Mouse (Mus musculus) heart, embryonic 14.5 days (tissue): Measurements from ENCODE around the gene Asz1. TPM values are rescaled to one million over a fixed set of nuclear protein-coding genes. Genes with fewer than 3 reads are reported as not detected.
A peak's percentile ranks its signal among the peaks of the same experiment; 100 is the strongest.

Experiments
- ATAC-seq: fragments of 200-750 bp; cut with Nextera tagmentation; 2 replicates; pipeline ENCODE4 v1.8.0; 2017; ENCODE audit warnings: low read depth, moderate TSS enrichment; ENCODE audit not compliant: insufficient number of reproducible peaks, insufficient read depth, low FRiP score
- H3K27ac ChIP-seq, 2 experiments: fragments of 200-500 bp in 1 of 2; fragments of 300-500 bp in 1 of 2; sonication (generic) in 1 of 2; replicated peaks in 1 of 2; 2 replicates each; pipeline ENCODE4 v1.5.1; 2012 to 2014; ENCODE audit warnings: low read depth in 2 of 2, low read length in 2 of 2, control low read depth in 1 of 2, mild to moderate bottlenecking in 1 of 2, mixed read lengths in 1 of 2; ENCODE audit not compliant: control insufficient read depth in 1 of 2, insufficient read depth in 1 of 2
- H3K27me3 ChIP-seq: fragments of 300-500 bp; sonication (generic); 2 replicates; pipeline ENCODE4 v1.6.1; 2014; ENCODE audit warnings: mild to moderate bottlenecking, low read length, control low read depth; ENCODE audit not compliant: control insufficient read depth, insufficient read depth
- H3K36me3 ChIP-seq: fragments of 300-500 bp; sonication (generic); 2 replicates; pipeline ENCODE4 v1.6.1; 2014; ENCODE audit warnings: mild to moderate bottlenecking, control low read depth, low read length, mixed read lengths; ENCODE audit not compliant: control insufficient read depth, insufficient read depth
- H3K4me1 ChIP-seq, 2 experiments: fragments of 200-500 bp in 1 of 2; fragments of 300-500 bp in 1 of 2; sonication (generic) in 1 of 2; 2 replicates each; pipeline ENCODE4 v1.6.1; 2012 to 2014; ENCODE audit warnings: low read length in 2 of 2, control low read depth in 1 of 2, mixed read lengths in 1 of 2; ENCODE audit not compliant: control insufficient read depth in 2 of 2, insufficient read depth in 2 of 2
- H3K4me2 ChIP-seq: fragments of 300-500 bp; sonication (generic); 2 replicates; pipeline ENCODE4 v1.6.1; 2014; ENCODE audit warnings: mild to moderate bottlenecking, low read length
- H3K4me3 ChIP-seq, 2 experiments: fragments of 200-500 bp in 1 of 2; fragments of 300-500 bp in 1 of 2; sonication (generic) in 1 of 2; 2 replicates each; pipeline ENCODE4 v1.5.1; 2012 to 2014; ENCODE audit warnings: low read length in 2 of 2, mild to moderate bottlenecking in 2 of 2, control low read depth in 1 of 2, low read depth in 1 of 2, moderate library complexity in 1 of 2; ENCODE audit not compliant: control insufficient read depth in 1 of 2, insufficient read depth in 1 of 2
- H3K9ac ChIP-seq: fragments of 300-500 bp; sonication (generic); 2 replicates; pipeline ENCODE4 v1.6.1; 2014; ENCODE audit warnings: mild to moderate bottlenecking, low read length
- H3K9me3 ChIP-seq: fragments of 300-500 bp; sonication (generic); 2 replicates; pipeline ENCODE4 v1.6.1; 2016; ENCODE audit warnings: low read length, control low read depth; ENCODE audit not compliant: control insufficient read depth
- WGBS: fragments of 180-500 bp; shearing (Covaris S2); extraction: QIAGEN DNeasy Blood & Tissue Kit; methylation state at CpG from one replicate; pipeline ENCODE4 v1.1.7; 2014; 5-methylcytosine and 5-hydroxymethylcytosine counted together
- polyA plus RNA-seq: library from polyadenylated mRNA; unstranded; fragments of >200 nt; fragmentation: Nextera tagmentation; extraction: Ambion mirVana; gene quantifications from 2 replicates; pipeline ENCODE4 v1.2.1, GENCODE M21; 2014

Gene Asz1
- polyA plus RNA-seq, 1 experiment from 2014 or later = not detected

DNA sequence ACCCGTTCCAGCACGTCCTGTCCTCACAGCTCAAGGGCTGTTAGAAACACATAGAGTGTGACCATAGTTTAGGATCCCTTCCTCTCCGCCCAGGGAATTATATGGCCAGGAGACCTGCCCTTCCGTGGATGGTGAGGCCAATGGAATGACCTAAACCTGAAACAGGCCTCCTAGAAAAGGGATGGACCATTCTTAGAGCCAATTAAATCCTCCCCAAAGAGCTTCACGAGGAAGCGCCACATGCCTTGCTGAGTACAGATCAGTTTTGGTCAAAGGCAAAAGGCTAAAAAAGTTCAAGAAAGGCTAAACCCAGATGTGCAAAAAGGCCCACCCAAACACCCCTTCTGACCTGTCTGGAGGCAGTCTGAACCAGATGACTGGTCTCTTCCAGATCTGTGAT, 76.6 kb downstream of the Asz1 start:
- Histone ChIP-seq H3K9me3 (no peaks in the 10 kb centered on the region), H3K4me3 (peak overlapping the region; percentile 54 to 56), H3K36me3 (no peaks in the 10 kb centered on the region), H3K9ac (peak overlapping the region; percentile 54), H3K4me2 (peak overlapping the region; percentile 96), H3K27ac (no peak overlapping the region), H3K4me1 (peaks cover 9 to 12% of the 10 kb centered on the region in 2 experiments; a peak in 3 of 4 replicates), H3K27me3 (peaks cover 24% of the 10 kb centered on the region; the same call in 1 of the 2 replicates)
- WGBS = 33% methylated on average over 6 of the region's 6 CpGs
- no peak for ATAC-seq

DNA sequence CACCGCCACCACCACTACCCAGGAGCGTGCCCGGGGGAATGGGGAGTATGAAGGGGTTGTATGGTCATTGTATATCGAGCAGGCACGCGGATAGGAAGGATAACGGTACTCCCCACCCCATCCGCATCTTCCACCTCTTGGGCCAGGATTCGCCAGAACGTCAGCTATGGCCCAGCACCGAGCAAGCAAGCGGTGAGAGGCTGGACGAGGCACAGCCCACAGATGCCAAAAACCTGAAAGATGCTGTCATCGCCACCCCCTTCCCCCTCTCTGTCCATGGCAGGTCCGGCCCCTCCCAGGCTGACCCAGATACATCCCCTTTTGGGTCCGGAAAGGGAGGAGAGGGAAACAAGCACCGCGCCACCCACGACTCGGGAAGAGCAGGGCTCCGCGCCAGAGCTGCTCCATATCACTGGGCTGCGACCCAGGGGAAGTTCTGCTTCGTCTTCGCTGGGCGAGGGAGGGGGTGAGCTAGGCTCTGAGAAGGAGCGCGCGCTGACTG, 77.3 kb downstream of the Asz1 start:
- Histone ChIP-seq H3K4me3 (peak overlapping the region; percentile 54 to 56), H3K27ac (no peak overlapping the region), H3K9me3 (no peaks in the 10 kb centered on the region), H3K4me2 (peak overlapping the region; percentile 96), H3K9ac (peak overlapping the region; percentile 54), H3K27me3 (peaks cover 24% of the 10 kb centered on the region; the same call in 1 of the 2 replicates), H3K4me1 (peaks cover 9 to 12% of the 10 kb centered on the region in 2 experiments; a peak in 3 of 4 replicates), H3K36me3 (no peaks in the 10 kb centered on the region)
- peak; percentile 78 for ATAC-seq
- WGBS = under 1% methylated on average over 27 of the region's 29 CpGs

DNA sequence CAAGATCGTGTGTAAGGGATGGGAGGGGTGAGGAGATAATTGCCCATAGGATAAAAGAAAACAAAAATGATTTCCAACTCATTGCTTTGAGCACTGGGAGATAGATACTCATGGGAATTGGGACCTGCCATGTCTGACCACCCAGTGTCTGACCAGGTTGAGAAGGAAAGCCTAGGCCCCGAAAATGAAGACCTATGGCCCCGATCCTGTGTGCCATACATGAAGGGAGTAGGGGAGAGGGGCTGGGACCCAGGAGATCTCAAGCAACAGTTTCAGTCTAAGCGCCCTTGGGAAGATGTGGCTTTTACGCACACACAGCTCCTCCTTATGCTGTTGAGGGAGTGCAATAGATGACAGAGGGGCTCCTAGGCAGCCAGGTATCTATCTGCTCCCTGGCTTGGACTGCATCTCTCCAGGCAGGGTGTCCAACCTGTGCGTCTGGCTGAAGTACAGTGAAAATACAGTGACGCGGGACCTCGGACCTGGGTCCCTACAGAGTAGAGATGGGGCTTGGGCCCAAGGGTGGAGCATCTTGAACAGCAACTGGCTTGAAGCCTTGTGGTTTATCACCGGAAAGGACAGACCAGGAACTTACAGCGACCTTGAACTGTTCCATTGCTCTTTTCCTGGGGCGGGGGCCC, 77.9 kb downstream of the Asz1 start:
- Histone ChIP-seq H3K27me3 (peaks cover 24% of the 10 kb centered on the region; the same call in 1 of the 2 replicates), H3K9ac (no peak overlapping the region; the same call in 1 of the 2 replicates), H3K36me3 (no peaks in the 10 kb centered on the region), H3K9me3 (no peaks in the 10 kb centered on the region), H3K4me1 (peaks cover 9 to 12% of the 10 kb centered on the region in 2 experiments; a peak in 3 of 4 replicates), H3K4me2 (peak overlapping the region; percentile 96), H3K27ac (no peak overlapping the region), H3K4me3 (peak overlapping the region; percentile 54 to 56)
- WGBS = 7% methylated on average over 12 of the region's 12 CpGs
- ATAC-seq = peak; percentile 26; the same call in 1 of the 2 replicates

DNA sequence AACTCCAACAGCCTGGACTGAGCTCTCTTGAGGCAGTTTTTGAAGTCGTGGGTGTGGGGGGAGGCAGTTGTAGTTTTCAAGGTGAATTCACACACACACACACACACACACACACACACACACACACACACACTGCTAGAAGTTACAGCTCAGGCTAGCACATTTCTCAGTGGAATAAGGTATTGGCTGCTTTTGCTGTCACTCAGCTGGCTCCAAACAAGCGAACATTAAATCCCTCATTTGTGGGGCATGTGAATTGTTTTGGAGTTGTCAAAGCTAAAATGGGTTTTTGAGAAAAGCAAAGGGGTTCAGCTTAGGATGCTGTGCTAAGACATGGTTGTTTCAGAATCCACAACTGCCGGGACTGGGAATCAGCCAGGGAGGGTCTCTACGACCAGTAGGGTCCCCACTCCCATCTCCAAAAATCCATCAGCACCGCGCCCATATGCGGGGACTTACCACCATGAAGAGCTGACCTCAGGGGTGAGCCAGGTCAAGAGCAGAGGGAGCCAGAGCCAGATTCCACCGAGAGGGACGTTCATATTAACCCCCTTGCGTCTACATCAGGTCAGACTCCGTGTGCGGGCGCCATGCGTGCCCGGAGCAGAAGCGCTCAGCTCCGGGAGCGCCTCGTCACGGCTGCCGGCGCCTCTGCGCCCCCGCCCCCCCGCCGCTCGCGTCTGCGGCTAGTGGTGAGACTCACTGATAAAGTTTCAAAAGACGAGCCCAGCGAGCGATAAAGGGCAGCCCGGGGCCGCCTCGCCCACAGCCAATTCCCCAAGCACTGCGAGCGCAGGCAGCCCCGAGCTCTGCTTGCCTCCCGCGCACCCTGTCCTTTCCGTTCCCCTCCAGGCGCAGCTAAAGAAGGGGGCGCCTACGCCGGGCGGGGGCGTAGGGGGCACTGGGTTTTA, 78.9 kb downstream of the Asz1 start, which contains the start of gene Wnt2:
TSS of gene Wnt2 (minus strand) at position 840 of the 911 bp plus-strand sequence.
- WGBS = 2% methylated on average over 42 of the region's 47 CpGs
- H3K9me3 ChIP-seq = no peaks in the 10 kb centered on the region
- H3K4me2 ChIP-seq = peak within 1 kb of the TSS; percentile 96
- H3K4me1 ChIP-seq = peaks cover 9 to 12% of the 10 kb centered on the region in 2 experiments; a peak in 3 of 4 replicates
- peak within 1 kb of the TSS; percentile 54 to 56 for H3K4me3 ChIP-seq
- H3K27ac ChIP-seq = no peak within 1 kb of the TSS
- H3K36me3 ChIP-seq = no peaks in the 10 kb centered on the region
- ATAC-seq = no peak
- H3K9ac ChIP-seq = peak within 1 kb of the TSS; percentile 55
- peaks cover 24% of the 10 kb centered on the region; the same call in 1 of the 2 replicates for H3K27me3 ChIP-seq

DNA sequence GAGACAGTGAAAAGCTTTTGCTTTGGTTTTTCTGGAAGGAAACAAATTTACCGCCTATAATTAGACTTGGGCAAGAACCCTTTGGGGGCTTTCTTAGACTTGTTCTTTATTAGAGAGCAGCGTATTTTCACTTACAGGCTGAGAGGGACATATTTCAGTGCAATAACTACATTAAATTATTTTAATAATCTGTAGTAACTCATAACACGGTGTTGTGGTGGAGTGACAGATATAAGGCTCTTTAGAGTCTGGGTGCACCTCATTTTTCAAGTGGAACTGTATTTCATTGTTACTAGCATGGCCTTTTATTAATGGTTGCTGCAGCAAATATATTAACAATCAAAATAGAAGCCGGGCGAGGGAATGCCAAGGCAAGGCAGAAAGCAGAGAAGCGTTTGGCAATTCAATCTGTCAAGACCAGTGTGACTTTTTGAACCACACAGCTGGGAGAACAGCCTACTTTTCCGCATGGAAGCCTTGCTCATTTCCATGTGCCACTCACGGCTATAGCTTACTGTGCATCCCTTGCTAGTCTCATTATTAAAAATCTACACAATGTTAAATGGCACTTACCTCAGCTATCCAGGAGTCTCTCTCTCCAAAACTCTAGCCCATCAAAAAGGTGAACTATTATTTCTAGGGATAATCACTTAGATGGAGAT, 84.6 kb downstream of the Asz1 start:
- no peak for ATAC-seq

DNA sequence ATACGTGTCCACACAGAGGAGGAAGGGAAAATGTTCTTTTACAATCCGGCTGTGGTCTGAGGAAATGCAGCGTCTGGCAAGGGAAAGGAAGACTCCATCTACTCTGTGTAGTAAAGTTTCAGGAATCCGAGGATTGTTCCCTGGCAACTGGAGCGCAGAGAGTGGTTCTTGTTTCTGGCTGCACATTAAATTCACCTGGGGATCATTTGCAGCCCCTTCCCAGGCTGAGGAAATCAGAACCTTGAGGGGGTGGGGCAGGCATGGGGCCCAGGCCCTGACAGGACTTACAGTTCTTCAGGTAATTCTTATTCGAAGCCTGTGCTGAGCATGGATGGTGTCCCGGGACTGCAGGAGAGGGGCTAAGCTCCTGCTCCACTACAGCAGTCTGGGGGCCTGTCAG, 95.5 kb downstream of the Asz1 start:
- H3K36me3 ChIP-seq = no peaks in the 10 kb centered on the region
- no peak overlapping the region for H3K4me3 ChIP-seq
- no peak for ATAC-seq
- no peaks in the 10 kb centered on the region for H3K27me3 ChIP-seq
- H3K27ac ChIP-seq = no peak overlapping the region
- WGBS = 70% methylated on average over 7 of the region's 7 CpGs
- H3K4me1 ChIP-seq = no peaks in the 10 kb centered on the region
- H3K9ac ChIP-seq = no peak overlapping the region
- no peak overlapping the region for H3K4me2 ChIP-seq
- no peaks in the 10 kb centered on the region for H3K9me3 ChIP-seq

More for the DNA sequence above, 84.6 kb downstream of the Asz1 start:
- no peaks in the 10 kb centered on the region for H3K9me3 ChIP-seq
- H3K27ac ChIP-seq = no peak overlapping the region
- no peaks in the 10 kb centered on the region for H3K4me1 ChIP-seq
- no peak overlapping the region for H3K4me3 ChIP-seq
- no peaks in the 10 kb centered on the region for H3K36me3 ChIP-seq
- no peak overlapping the region for H3K4me2 ChIP-seq
- H3K27me3 ChIP-seq = peaks cover 3% of the 10 kb centered on the region; the same call in 1 of the 2 replicates
- WGBS = 86% methylated on average over 8 of the region's 8 CpGs
- H3K9ac ChIP-seq = no peak overlapping the region

DNA sequence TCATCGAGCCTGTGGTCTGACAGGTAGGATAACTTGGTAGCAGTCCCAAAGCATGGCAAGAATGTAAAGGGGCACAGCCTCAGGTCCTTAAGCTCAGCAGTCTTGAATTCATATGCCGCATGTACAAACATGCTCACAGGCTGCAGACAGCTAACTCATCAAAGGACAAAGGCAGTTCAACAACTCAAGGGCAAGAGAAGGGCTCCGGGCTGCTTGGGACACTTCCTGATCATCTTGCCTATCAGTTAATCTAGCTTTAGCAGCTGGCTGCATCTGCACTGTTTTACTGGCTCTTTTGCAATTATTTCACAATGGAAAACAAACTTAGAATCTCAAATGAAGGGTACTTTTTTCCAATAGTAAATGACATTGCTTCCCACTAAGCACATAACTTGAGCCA, 101.5 kb downstream of the Asz1 start:
- WGBS = 50% methylated on average over 3 of the region's 3 CpGs
- no peak for ATAC-seq
- Histone ChIP-seq H3K9ac (no peak overlapping the region), H3K4me1 (no peaks in the 10 kb centered on the region), H3K36me3 (no peaks in the 10 kb centered on the region), H3K9me3 (no peaks in the 10 kb centered on the region), H3K4me2 (no peak overlapping the region), H3K4me3 (no peak overlapping the region), H3K27ac (no peak overlapping the region), H3K27me3 (no peaks in the 10 kb centered on the region)
